Mouse (Mus musculus) brain, embryonic 18.5 days (tissue): Measurements from ENCODE around the gene Mymx.
"Not testable (repeated sequence)": the region's sequence is repeated elsewhere in the genome, so short reads cannot be mapped to it uniquely, and the experiment has no call there.

Experiments used
- DNase-seq: peaks from one replicate; pipeline ENCODE4 v3.0.0-alpha.2; 2012; ENCODE audit warnings: low read depth, low spot score

The Mymx gene

GRCm38 (mm10) chr17:45601877-45602304 is at the start of gene Mymx:
TSS of gene Mymx (minus strand) at chr17:45602102.
- no peak for DNase-seq

DNA sequence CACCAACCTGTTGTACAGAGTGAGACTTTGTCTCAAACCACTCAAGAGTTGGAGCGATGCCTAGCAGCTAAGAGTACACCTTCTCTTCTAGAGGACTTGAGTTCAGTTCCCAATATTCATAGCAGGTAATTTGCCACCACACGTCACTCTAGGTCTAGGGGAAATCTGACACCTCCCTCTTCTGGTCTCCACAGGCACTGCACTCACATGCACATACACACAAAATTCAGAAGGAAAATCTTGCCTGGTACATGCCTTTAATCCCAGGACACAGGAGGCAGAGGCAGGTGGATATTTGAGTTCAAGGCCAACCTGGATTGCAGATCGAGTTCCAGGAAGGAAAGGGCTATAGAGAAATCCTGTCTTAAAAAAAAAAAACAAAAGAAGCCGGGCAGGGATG is 42.3 kb upstream of the Mymx start:
- DNase-seq: no peak

DNA sequence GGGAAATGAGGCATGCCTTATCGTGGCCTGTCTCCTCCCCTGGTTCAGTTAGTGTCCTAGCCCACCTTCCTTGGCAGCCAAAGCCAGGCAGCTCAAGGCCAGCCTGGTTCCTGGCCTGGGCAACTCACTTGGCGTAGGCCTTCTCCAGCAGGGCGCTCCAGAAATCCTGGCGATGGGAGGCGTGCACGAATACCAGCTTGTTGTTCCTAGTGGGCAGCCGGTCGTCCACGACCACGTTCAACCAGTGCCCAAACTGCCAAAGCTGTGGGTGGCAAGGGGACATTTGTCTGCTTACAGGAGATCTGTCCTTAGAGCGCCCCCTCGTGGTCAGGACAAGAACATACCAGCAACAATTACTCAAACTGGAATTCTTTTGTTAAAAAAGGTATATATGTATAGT is 40.8 kb upstream of the Mymx start:
- DNase-seq: no peak

DNA sequence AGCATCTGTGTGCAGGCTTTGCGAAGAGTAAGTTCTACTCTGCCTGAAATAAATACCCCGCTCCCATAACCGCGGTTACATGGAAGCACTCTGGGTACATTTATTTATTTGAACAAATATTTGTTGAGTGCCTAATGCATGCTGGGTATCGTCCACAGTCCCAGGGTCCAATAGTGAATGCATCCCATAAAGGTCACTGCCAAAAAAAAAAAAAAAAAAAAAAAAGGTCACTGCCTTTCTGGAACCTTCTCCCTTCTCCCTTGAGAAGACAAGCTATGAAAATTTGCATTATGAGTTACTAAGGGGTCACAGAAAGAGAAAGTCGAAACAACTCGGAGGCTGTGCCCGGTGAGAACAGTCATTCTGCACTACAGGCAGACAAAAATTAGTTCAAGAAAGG is 40.1 kb upstream of the Mymx start:
- DNase-seq: no peak

DNA sequence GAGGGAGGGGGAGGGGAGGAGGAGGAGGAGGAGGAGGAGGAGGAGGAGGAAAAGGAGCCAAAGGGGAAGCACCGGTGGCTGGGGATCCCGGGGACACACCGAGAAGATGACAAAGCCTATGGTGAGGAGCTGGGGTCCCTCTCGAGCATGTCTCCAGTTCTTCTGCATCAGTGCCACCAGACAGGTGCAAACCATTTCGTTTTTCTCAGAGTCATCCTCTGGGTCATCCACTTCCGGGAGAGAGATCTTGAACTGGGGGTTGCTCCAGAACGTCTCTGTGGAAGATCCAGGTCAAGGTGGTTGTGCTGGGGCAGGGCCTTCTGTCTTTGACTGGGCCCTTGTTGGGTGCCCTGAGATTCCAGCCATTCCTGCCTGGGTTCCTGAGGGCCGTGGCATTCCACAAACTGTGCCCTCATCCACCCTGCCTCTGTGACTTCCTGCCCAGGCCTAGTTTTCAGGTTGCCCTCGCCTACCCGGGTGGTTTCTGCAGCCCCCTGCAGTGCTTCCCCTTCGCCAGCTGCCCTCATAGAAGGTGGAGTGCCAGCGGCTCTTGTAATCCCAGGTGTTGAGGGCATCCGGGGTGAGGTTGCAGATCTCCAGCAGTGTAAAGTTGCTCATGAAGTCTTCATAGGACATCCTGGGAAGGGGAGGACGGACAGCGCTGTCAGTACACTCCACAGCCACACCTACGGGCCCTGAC is 36.8 kb upstream of the Mymx start:
- no peak for DNase-seq

- no peak for DNase-seq
Observed at GRCm38 (mm10) chr17:45634033-45634432, 32.1 kb upstream of the Mymx start.

GRCm38 (mm10) chr17:45631940-45632339 is 30.0 kb upstream of the Mymx start:
- DNase-seq: no peak

- no peak for DNase-seq
Observed at GRCm38 (mm10) chr17:45630992-45631391, 29.1 kb upstream of the Mymx start.

DNA sequence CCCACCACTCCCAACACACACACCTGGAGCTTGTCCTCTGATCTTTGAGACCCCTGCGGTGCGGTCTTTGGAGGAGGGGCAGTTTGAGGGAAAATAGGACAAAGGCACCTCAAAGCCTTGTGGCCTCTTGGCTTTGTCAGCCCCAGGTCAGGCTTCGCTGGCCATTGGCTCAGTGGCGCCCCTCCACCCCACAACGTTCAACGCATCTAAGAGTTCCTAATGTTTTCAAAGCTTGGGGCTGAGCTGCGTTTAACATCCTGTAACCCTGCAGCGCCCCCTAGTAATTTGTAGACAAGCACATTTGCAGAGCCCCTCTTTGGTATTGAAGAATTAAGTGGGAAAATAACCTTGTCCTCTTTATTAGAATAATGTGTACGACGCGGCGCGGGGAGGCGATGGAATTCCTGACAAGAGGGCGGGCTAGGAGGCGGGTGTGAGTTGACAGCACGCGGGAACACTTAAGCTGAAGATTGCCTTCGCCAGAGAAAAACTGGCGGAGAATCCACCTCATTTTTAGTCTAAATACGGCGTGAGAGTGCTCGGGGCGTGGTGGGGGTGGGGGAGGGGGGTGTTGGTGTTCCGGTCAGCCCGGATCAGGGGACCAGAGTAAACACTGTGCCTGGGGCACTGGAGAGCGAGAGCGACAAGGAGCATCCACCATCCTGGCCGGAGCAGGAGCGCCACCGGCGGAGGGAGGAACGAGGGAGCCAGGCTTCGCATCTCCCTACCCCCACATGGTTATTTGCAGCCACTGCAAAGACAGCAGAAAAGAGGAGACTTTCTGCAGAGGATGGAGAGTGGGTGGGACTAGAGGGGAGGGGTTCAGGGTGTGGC is 28.2 kb upstream of the Mymx start:
- DNase-seq: peak; percentile 69

DNA sequence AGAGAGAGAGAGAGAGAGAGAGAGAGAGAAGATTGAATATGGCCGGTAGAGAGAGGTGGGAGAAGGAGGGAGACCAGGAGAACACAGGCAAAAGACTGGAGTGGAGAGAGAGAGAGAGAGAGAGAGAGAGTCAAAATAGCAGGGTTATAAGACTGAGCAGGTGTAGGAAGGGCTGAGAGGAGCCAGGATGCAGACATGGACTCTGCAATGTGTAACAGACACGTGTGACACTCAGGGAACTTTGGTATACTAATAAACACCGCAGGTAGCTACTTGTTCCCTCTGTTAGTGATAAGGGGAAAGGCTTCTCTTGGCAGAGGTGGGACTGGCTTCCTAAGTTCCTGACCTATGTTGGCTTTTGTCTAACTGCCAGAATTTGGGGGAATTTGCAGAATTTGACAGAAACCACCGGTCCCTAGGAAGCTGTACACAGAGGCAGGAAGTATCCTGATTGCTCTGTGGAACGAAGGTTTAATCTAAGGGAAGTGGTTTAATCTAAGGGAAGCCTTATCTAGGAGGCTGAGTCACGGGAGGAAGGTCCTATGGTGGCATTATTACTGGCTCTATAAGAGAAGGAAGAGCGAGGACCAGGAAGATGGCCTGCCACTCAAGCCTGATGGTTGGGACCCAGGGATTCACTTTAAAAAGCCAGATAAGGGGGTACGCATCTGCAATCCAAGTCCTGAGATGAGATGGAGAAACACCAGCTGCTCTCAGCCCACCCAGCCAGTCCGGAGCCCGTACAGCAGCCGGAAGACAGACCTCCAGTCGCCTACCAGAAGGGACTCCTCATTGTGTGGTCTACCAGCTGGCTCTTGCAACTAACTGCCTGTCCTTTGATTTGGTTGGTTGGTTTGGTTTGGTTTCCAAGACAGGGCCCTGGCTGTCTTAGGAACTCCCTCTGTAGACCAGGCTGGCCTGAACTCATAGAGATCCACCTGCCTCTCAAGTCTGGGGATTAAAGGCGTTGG is 27.3 kb upstream of the Mymx start:
- no peak for DNase-seq

GRCm38 (mm10) chr17:45628160-45628559 is 26.3 kb upstream of the Mymx start:
- DNase-seq: no peak

GRCm38 (mm10) chr17:45626577-45627134 is 24.8 kb upstream of the Mymx start:
- peak; percentile 60 for DNase-seq

- not testable (repeated sequence) for DNase-seq
Observed at GRCm38 (mm10) chr17:45623425-45623824, 21.5 kb upstream of the Mymx start.

DNA sequence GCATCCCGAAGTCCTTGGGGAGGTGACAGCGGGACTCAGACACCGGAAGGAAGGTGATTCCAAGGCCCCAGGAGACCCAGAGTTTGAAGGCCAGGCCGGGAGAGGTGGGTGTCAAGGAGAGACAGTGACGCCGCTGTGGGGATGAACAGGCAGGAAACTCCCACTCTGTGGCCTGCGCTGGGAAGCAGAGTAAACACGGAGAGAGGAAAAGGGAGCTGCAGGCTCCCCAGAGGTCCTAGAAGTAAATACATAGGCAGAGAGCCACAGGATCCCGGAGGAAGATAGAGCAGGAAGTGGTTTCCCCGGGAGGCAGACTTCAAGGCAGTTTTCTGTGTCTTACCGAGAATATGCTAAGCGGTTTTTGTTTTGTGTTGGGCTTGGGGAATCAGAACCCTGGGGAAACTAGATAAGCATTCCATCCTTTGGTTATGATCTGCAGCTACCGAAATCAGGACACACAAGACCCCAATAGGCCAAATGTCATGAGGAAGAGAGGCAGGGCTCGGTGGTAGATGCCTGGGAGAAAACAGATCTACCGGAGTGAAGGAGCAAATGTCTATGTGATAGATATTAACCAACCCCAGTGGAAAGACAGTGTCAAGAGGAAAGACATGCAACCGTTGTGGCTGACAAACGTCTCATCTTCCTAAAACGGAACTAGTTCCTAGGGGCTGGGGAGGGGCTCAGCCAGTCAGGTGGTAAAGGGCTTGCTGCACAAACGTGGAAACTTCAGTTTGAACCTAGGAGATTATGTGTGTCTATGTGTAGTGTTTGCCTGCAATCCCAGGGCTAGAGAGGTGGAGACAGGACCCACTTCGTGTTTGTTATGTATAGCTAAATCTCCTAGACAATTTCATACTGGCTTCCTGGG is 17.7 kb upstream of the Mymx start:
- DNase-seq: no peak

DNA sequence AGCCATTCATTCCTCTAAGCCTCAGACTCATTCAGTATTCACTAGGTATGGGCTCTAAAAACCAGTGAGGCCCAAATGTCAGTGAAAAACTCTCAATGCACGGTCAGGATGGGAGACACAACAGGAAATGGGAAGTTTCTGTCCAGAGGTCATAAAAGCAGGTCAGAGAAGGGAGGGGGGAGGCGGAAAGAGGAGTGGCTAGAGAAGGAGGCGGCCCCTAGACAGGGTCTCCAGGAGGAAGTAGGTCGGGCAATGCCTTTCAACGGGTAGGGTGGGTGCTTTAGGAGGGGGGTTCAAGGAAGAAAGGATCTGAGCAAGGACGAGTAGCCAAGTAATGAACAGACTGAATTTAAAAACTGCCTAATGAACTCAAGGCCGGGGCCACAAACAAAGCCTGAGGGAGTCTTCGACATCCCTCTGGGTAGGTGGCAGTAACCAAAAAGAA is 17.1 kb upstream of the Mymx start:
- DNase-seq: no peak

DNA sequence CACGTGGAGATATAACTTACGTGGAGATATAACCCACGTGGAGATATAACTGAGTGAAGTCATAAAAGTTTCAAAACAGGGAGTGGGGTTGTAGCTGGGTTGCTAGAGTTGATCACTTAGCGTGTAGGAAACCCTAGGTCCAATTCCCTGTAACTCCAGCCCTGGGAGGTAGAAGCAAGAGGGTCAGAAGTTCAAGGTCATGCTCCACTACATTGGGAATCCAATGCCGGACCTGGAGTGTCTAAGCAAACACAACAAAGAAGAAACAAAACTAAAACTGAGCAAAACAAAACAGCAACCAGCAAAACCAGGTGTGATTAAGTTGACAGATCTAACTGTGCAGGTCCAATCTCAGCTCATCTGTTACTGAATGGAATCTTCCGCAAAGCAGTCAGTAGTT is 15.8 kb upstream of the Mymx start:
- no peak for DNase-seq

- DNase-seq: no peak
Observed at GRCm38 (mm10) chr17:45616679-45617078, 14.8 kb upstream of the Mymx start.

GRCm38 (mm10) chr17:45616046-45616650 is 14.2 kb upstream of the Mymx start:
- DNase-seq: no peak

- no peak for DNase-seq
Observed at GRCm38 (mm10) chr17:45612921-45613320, 11.0 kb upstream of the Mymx start.

- DNase-seq: no peak
Observed at GRCm38 (mm10) chr17:45612008-45612407, 10.1 kb upstream of the Mymx start.
